Mouse (Mus musculus) gastrocnemius, adult 18-20 months (tissue): ENCODE measurements around the gene Npm1. TPM values are rescaled to one million over a fixed set of nuclear protein-coding genes. Genes with fewer than 3 reads are reported as not detected.
A peak's percentile ranks its signal among the peaks of the same experiment; 100 is the strongest.

Experiments
- DNase-seq: peaks from one replicate; pipeline ENCODE4 v3.0.0; 2021; ENCODE audit warnings: low spot score
- total RNA-seq, 2 experiments: library from RNA; stranded (reverse); gene quantifications; 2 replicates each; pipeline ENCODE4 v1.2.3; 2021

Gene Npm1
- total RNA-seq, 2 experiments from 2014 or later: 118 to 128 TPM

GRCm38 (mm10) chr11:33146651-33147131 is 16.3 kb downstream of the Npm1 start:
- peak; percentile 22 for DNase-seq

GRCm38 (mm10) chr11:33146143-33146497 is 16.9 kb downstream of the Npm1 start:
- peak; percentile 87 for DNase-seq

GRCm38 (mm10) chr11:33145201-33146142 is 17.5 kb downstream of the Npm1 start:
- DNase-seq: no peak

GRCm38 (mm10) chr11:33143906-33144305 is 19.1 kb downstream of the Npm1 start:
- no peak for DNase-seq

- no peak for DNase-seq
Observed at GRCm38 (mm10) chr11:33142801-33143200, 20.2 kb downstream of the Npm1 start.

- no peak for DNase-seq
Observed at GRCm38 (mm10) chr11:33140111-33140460, 22.9 kb downstream of the Npm1 start.

GRCm38 (mm10) chr11:33139458-33140110 is 23.4 kb downstream of the Npm1 start:
- no peak for DNase-seq

GRCm38 (mm10) chr11:33138686-33139085 is 24.3 kb downstream of the Npm1 start:
- no peak for DNase-seq

GRCm38 (mm10) chr11:33134391-33134986 is 28.5 kb downstream of the Npm1 start:
- DNase-seq: no peak

GRCm38 (mm10) chr11:33132619-33133338 is 30.2 kb downstream of the Npm1 start:
- DNase-seq: no peak

GRCm38 (mm10) chr11:33127058-33127457 is 35.9 kb downstream of the Npm1 start:
- peak; percentile 66 for DNase-seq

GRCm38 (mm10) chr11:33122575-33123268 is 40.3 kb downstream of the Npm1 start:
- peak; percentile 41 for DNase-seq

- peak; percentile 20 for DNase-seq
Observed at GRCm38 (mm10) chr11:33119556-33119955, 43.5 kb downstream of the Npm1 start.

- no peak for DNase-seq
Observed at GRCm38 (mm10) chr11:33119116-33119515, 43.9 kb downstream of the Npm1 start.

- DNase-seq: no peak
Observed at GRCm38 (mm10) chr11:33118480-33118879, 44.5 kb downstream of the Npm1 start.

- DNase-seq: no peak
Observed at GRCm38 (mm10) chr11:33115796-33116195, 47.2 kb downstream of the Npm1 start.

GRCm38 (mm10) chr11:33112407-33112806 is 50.6 kb downstream of the Npm1 start:
- no peak for DNase-seq

GRCm38 (mm10) chr11:33110111-33110510 is 52.9 kb downstream of the Npm1 start:
- no peak for DNase-seq

- no peak for DNase-seq
Observed at GRCm38 (mm10) chr11:33107540-33107939, 55.5 kb downstream of the Npm1 start.

GRCm38 (mm10) chr11:33104911-33105316 is 58.1 kb downstream of the Npm1 start:
- no peak for DNase-seq
